Mouse (Mus musculus) left cerebral cortex, postnatal 14 days (tissue): ENCODE measurements around the gene Wfdc10. TPM values are rescaled to one million over a fixed set of nuclear protein-coding genes. Genes with fewer than 3 reads are reported as not detected.
"Not testable (repeated sequence)": the region's sequence is repeated elsewhere in the genome, so short reads cannot be mapped to it uniquely, and the experiment has no call there.

Experiments used
- DNase-seq, 2 experiments: peaks; one replicate each; pipeline ENCODE4 v3.0.0; 2021 to 2022; ENCODE audit warnings: low spot score in 2 of 2, mixed read lengths in 1 of 2
- intact Hi-C: fragments of 180-260 bp; cut with DNase I; formaldehyde crosslinking; loops from one replicate; pipeline ENCODE4 v1.15.1; 2025
- long read RNA-seq, 2 experiments: library from polyadenylated mRNA; stranded (forward); transcript quantifications; one replicate each; pipeline ENCODE4 v2.0.0; 2021
- total RNA-seq, 2 experiments: library from RNA; stranded (reverse); gene quantifications; 2 replicates each; pipeline ENCODE4 v1.2.3; 2021

Wfdc10 gene
- not detected for total RNA-seq
- long read RNA-seq, experiment 1: 0 reads
- long read RNA-seq, experiment 2: 0 reads

GRCm38 (mm10) chr2:164655858-164656257 is at the start of gene Wfdc10:
Wfdc10 (plus strand) TSS chr2:164656046.
- DNase-seq: peak; percentile 15 to 25
- intact Hi-C loops: no loop called here

- intact Hi-C loops: no loop called here
- no peak for DNase-seq
Observed at GRCm38 (mm10) chr2:164608781-164609180, 47.1 kb upstream of the Wfdc10 start.

- DNase-seq, intact Hi-C loops: not testable (repeated sequence)
Observed at GRCm38 (mm10) chr2:164613471-164613870, 42.4 kb upstream of the Wfdc10 start, which contains the start of the genes Wfdc6b and Wfdc8. Wfdc6b (plus strand) TSS chr2:164613522. Wfdc8 (minus strand) TSS chr2:164613626.

- no peak for DNase-seq
- intact Hi-C loops: no loop called here
Observed at GRCm38 (mm10) chr2:164615386-164615785, 40.5 kb upstream of the Wfdc10 start.

GRCm38 (mm10) chr2:164619050-164619449 is 36.8 kb upstream of the Wfdc10 start:
- intact Hi-C loops: no loop called here

GRCm38 (mm10) chr2:164621775-164622174 is 34.1 kb upstream of the Wfdc10 start:
- intact Hi-C loops: no loop called here
- DNase-seq: no peak

More at GRCm38 (mm10) chr2:164619050-164619449, 36.8 kb upstream of the Wfdc10 start:
- no peak for DNase-seq

GRCm38 (mm10) chr2:164635266-164635665 is 20.6 kb upstream of the Wfdc10 start:
- no peak for DNase-seq
- intact Hi-C loops: no loop called here

GRCm38 (mm10) chr2:164638696-164639095 is 17.1 kb upstream of the Wfdc10 start, which contains the start of gene Wfdc16:
Wfdc16 (minus strand) TSS chr2:164638796.
- intact Hi-C loops: no loop called here
- DNase-seq: no peak

- intact Hi-C loops: no loop called here
- peak in 1 of 2 experiments; percentile 14 for DNase-seq
Observed at GRCm38 (mm10) chr2:164641129-164641528, 14.7 kb upstream of the Wfdc10 start.

GRCm38 (mm10) chr2:164641881-164642673 is 13.8 kb upstream of the Wfdc10 start:
- peak; percentile 14 to 22 for DNase-seq
- intact Hi-C loops: no loop called here

- DNase-seq: no peak
- intact Hi-C loops: no loop called here
Observed at GRCm38 (mm10) chr2:164656483-164656882, 637 bp downstream of the Wfdc10 start, which contains the start of gene Wfdc9. Wfdc9 (minus strand) TSS chr2:164656583.

GRCm38 (mm10) chr2:164664851-164665250 is 9.0 kb downstream of the Wfdc10 start:
- intact Hi-C loops: no loop called here
- no peak for DNase-seq

GRCm38 (mm10) chr2:164670261-164670660 is 14.4 kb downstream of the Wfdc10 start:
- no peak for DNase-seq
- intact Hi-C loops: no loop called here

- intact Hi-C loops: no loop called here
- no peak for DNase-seq
Observed at GRCm38 (mm10) chr2:164670938-164671337, 15.1 kb downstream of the Wfdc10 start.

GRCm38 (mm10) chr2:164673987-164674386 is 18.1 kb downstream of the Wfdc10 start, which contains the start of gene Wfdc11:
Wfdc11 (minus strand) TSS chr2:164674087.
- intact Hi-C loops: no loop called here
- peak in 1 of 2 experiments; percentile 9 for DNase-seq

GRCm38 (mm10) chr2:164676103-164676502 is 20.3 kb downstream of the Wfdc10 start:
- intact Hi-C loops: no loop called here
- no peak for DNase-seq

GRCm38 (mm10) chr2:164676916-164677685 is 21.3 kb downstream of the Wfdc10 start:
- DNase-seq: no peak
- intact Hi-C loops: no loop called here

- DNase-seq: peak; percentile 69 to 77
- intact Hi-C loops: no loop called here
Observed at GRCm38 (mm10) chr2:164678848-164679625, 23.2 kb downstream of the Wfdc10 start.

- DNase-seq: no peak
- intact Hi-C loops: loop anchor here (5.0 kb wide), 1 partner anchor 47 kb away; no protein-coding TSS in a partner anchor
Observed at GRCm38 (mm10) chr2:164679906-164680305, 24.1 kb downstream of the Wfdc10 start.
